Mouse (Mus musculus): ENCODE results near the gene Ggt1. TPM values are rescaled to one million over a fixed set of nuclear protein-coding genes. Genes with fewer than 3 reads are reported as not detected.

Gene Ggt1
- total RNA-seq (2023) = 1.2 TPM in 1 of 4 replicates, not detected in the others

DNA sequence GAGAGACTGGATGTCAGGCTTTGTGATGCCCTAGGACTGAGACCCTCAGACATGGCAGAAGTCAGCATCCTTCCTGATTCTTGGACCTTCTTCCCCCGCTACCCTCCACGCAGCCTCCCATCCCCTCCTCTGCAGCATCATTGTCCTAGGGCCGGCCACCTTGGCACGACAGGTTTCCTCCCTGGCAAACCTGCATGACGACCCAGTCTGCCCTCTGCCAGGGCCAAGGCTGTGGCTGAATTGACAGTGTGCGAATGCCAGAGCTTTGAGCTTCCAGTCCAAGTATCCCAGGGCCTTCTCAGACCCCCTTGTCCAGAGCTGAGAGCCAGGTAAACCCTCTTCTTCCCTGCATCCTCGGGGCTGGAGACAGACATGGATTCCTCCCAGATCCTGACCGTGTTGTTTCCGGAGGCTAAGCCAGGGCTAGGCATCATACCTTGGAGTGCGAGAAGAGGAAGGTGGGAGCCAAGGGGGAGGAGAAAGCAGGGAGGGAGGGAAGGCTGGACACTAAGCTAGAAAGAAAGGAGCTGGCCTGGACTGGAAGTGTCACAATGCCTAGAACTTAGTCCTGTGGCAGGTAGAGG lies at the start of gene Ggt1:
Gene Ggt1, plus strand, starts transcription at position 534 of the 584 bp plus-strand sequence.

DNA sequence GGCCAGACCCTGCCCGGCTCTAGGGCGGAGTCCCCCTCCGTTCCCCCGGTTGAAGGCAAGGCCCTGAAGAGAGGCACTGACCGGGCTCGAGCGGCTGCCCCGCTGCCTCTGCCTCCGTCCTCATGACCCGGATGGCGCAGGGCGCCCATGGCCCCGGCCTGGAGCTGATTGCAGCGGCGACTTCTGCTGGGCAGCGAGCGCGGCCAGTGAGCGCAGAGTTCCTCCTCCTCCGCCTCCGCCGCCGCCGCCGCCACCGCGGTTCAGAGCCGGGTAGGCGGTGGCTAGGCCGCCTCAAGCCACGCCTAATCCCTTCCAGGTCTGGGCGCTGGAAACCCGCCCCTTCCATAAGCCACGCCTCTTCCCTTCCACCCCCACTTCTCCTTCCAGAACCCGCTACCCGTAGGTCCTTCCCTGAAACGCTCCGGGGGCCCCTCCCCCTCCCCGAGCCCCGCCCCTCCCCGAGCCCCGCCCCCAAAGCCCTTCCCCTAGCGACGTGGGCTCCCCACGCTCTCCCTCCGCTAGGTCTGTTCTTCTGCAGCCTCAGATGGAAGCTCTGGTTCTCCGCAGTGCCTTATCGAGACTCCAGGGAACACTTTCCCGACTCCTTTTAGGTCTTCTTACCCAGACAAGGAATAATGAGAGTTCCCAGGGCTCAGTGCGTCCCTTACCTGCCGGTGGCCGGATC lies 44.2 kb upstream of the Ggt1 start, which contains the start of gene Snrpd3:
Gene Snrpd3, plus strand, starts transcription at position 479 of the 685 bp plus-strand sequence.

DNA sequence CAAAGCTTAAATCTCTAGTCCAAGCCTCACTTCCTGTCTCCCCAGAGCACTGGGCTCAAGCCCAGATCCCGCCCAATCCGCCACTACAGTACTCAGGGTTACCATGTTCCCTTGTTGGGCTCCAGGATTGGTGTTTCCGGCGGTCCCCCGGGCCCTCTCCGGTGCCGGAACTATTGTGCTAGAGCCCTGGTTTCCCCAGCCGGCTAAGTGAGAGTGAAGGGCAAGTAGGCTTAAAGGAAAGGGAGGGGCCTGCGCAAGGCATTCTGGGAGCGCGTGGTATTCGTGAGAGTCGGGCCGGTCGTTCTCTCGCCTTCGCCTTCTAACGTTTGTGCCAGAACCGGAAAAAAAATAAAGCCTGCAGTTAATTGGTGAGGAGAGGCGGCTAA lies 43.7 kb upstream of the Ggt1 start, which contains the start of gene Gucd1:
Gene Gucd1, minus strand, starts transcription at position 215 of the 386 bp plus-strand sequence.

GRCm38 (mm10) chr10:75559676-75560548 lies 1.5 kb upstream of the Ggt1 start, which contains the start of gene Lrrc75b:
TSS of gene Lrrc75b (minus strand) at chr10:75560330.

DNA sequence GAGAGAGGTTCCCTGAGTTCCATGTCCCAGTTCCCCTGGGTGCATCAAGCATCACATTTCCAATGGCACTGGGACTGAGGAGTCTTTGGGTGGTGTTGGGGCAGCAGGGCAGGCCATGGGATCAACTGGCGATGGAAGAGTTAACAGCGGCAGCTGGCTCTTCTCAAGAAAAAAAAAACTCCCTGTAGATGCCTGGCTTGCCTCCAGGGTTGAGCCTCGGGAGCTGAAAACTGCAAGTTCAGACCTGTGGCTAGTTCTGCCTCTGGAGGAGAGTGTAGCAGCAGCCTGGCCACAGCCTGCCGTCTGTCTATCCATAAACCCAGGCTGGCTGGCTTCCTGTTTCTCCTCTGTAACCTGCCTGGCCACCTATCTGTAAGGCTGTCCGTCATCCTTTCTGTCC lies 27.7 kb downstream of the Ggt1 start, which contains the start of gene Ggt5:
Gene Ggt5, plus strand, starts transcription at position 212 of the 400 bp plus-strand sequence.

Other genes starting within 250 kb of the Ggt1 start
- gene Adora2a, start 244.7 kb upstream of the Ggt1 start, total RNA-seq (2023) = 8.8 to 12.0 TPM (median 10.1 TPM) in 4 replicates
- gene Upb1, start 160.5 kb upstream of the Ggt1 start, total RNA-seq (2023) = 0.56 to 1.8 TPM (median 0.82 TPM) in 4 replicates
- 62.7 to 87.2 TPM (median 67.2 TPM) in 4 replicates for gene Snrpd3, start 44.1 kb upstream of the Ggt1 start, total RNA-seq (2023)
- gene Gucd1, start 43.6 kb upstream of the Ggt1 start, total RNA-seq (2023) = 80.1 to 102 TPM (median 85.7 TPM) in 4 replicates
- not detected in 4 replicates for gene Lrrc75b, start 1.3 kb upstream of the Ggt1 start, total RNA-seq (2023)
- 0.31 to 2.4 TPM (median 0.60 TPM) in 4 replicates for gene Ggt5, start 27.7 kb downstream of the Ggt1 start, total RNA-seq (2023)
- 2.3 to 4.0 TPM (median 3.3 TPM) in 4 replicates for gene Susd2, start 82.4 kb downstream of the Ggt1 start, total RNA-seq (2023)
- gene Cabin1, start 202.7 kb downstream of the Ggt1 start, total RNA-seq (2023) = 96.5 to 105 TPM (median 99.5 TPM) in 4 replicates
- 24.1 to 35.9 TPM (median 29.8 TPM) in 4 replicates for gene Ddt, start 211.8 kb downstream of the Ggt1 start, total RNA-seq (2023)
- not detected in 4 replicates for gene Gm20441, start 219.3 kb downstream of the Ggt1 start, total RNA-seq (2023)
- gene Gstt3, start 219.8 kb downstream of the Ggt1 start, total RNA-seq (2023) = 7.6 to 9.1 TPM (median 8.3 TPM) in 4 replicates
- not detected in 4 replicates for gene Gstt1, start 237.0 kb downstream of the Ggt1 start, total RNA-seq (2023)